Comparison of ENCODE assay signal across 9 mouse cellular contexts in genomic region chr8:94913061-94913660, GRCm38 (mm10). TPM values are rescaled to one million over a fixed set of nuclear protein-coding genes. Genes with fewer than 3 reads are reported as not detected.
DNase-seq lines count a peak whose midpoint lies in the region; ATAC-seq lines count a peak whose summit lies in the region.
"Had no signal": no experiment of that assay in that cellular context is flagged by ENCODE, and none has a peak within 500 bp of the region (broad histone marks: within the 10 kb centered on the region; RNA-seq: fewer than 3 reads in every experiment).

No protein-coding gene starts in this region.

- H3K27me3 ChIP-seq in heart, embryonic 11.5 days (ENCODE audit: control insufficient read depth, insufficient read depth, low read length), result peaks cover 9% of the 10 kb centered on the region
- no peaks in the 10 kb centered on the region; the same call in 1 of the 2 replicates for H3K27me3 ChIP-seq in heart, embryonic 14.5 days (ENCODE audit: control insufficient read depth, insufficient read depth, low read length)
- H3K27me3 ChIP-seq in liver, embryonic 16.5 days (ENCODE audit: control insufficient read depth, insufficient read depth, low read depth, low read length), result peaks cover 37% of the 10 kb centered on the region
- H3K27me3 ChIP-seq in neural tube, embryonic 15.5 days (replicated peaks), result peaks cover 39% of the 10 kb centered on the region

- H3K27ac ChIP-seq in heart, embryonic 11.5 days (ENCODE audit: low read depth, low read length), result no peak overlapping the region
- no peak overlapping the region for H3K27ac ChIP-seq in heart, embryonic 14.5 days (replicated peaks in 1 of 2; ENCODE audit: control insufficient read depth in 1 of 2, insufficient read depth in 1 of 2, low read depth in 2 of 2, low read length in 2 of 2)
- H3K27ac ChIP-seq in liver, embryonic 16.5 days (ENCODE audit: low read length), result no peak overlapping the region
- H3K27ac ChIP-seq in neural tube, embryonic 15.5 days (replicated peaks), result no peak overlapping the region

- no peaks in the 10 kb centered on the region for H3K9me3 ChIP-seq in heart, embryonic 11.5 days (replicated peaks; ENCODE audit: control insufficient read depth, low read length)
- no peaks in the 10 kb centered on the region for H3K9me3 ChIP-seq in heart, embryonic 14.5 days (ENCODE audit: control insufficient read depth, low read length)
- H3K9me3 ChIP-seq in liver, embryonic 16.5 days (replicated peaks; ENCODE audit: control insufficient read depth, low read length), result no peaks in the 10 kb centered on the region
- H3K9me3 ChIP-seq in neural tube, embryonic 15.5 days (replicated peaks), result no peaks in the 10 kb centered on the region

- 6% methylated on average over 77 of the region's 77 CpGs for WGBS in heart, embryonic 11.5 days (ENCODE audit: insufficient replicate concordance)
- WGBS in heart, embryonic 14.5 days, result 12% methylated on average over 76 of the region's 77 CpGs
- 33% methylated on average over 77 of the region's 77 CpGs for WGBS in liver, embryonic 16.5 days (ENCODE audit: insufficient replicate concordance)
- WGBS in neural tube, embryonic 15.5 days, result 4% methylated on average over 76 of the region's 77 CpGs

- H3K9ac ChIP-seq in heart, embryonic 11.5 days (ENCODE audit: low read depth, low read length), result peak overlapping the region; percentile 63
- peak overlapping the region; percentile 62; the same call in 1 of the 2 replicates for H3K9ac ChIP-seq in heart, embryonic 14.5 days (ENCODE audit: low read length)
- H3K9ac ChIP-seq in liver, embryonic 16.5 days (ENCODE audit: low read depth, low read length), result no peak overlapping the region
- H3K9ac ChIP-seq in neural tube, embryonic 15.5 days (replicated peaks), result peak overlapping the region; percentile 31

- peak overlapping the region; percentile 50 for H3K4me3 ChIP-seq in heart, embryonic 11.5 days (ENCODE audit: low read depth, low read length)
- H3K4me3 ChIP-seq in heart, embryonic 14.5 days (ENCODE audit: control insufficient read depth in 1 of 2, insufficient read depth in 1 of 2, low read depth in 1 of 2, low read length in 2 of 2), result peak overlapping the region; percentile 28 to 35
- H3K4me3 ChIP-seq in liver, embryonic 16.5 days (ENCODE audit: low read depth, low read length), result peak overlapping the region; percentile 16; the same call in 1 of the 2 replicates
- peak overlapping the region; percentile 49 for H3K4me3 ChIP-seq in neural tube, embryonic 15.5 days (replicated peaks)

- peak overlapping the region; percentile 81 for H3K4me2 ChIP-seq in heart, embryonic 11.5 days
- peak overlapping the region; percentile 69 for H3K4me2 ChIP-seq in heart, embryonic 14.5 days (ENCODE audit: low read length)
- H3K4me2 ChIP-seq in liver, embryonic 16.5 days (ENCODE audit: low read depth, low read length), result peak overlapping the region; percentile 49
- H3K4me2 ChIP-seq in neural tube, embryonic 15.5 days, result peak overlapping the region; percentile 86

- no peak for ATAC-seq in heart, embryonic 11.5 days (replicated peaks; ENCODE audit: insufficient number of reproducible peaks, low FRiP score, low TSS enrichment)
- ATAC-seq in heart, embryonic 14.5 days (ENCODE audit: insufficient number of reproducible peaks, insufficient read depth, low FRiP score, low read depth), result 0 out of 2 replicates have a peak, but pooled peaks have one; percentile 5
- no peak; the same call in 1 of the 2 replicates for ATAC-seq in liver, embryonic 16.5 days (ENCODE audit: low read depth)
- peak; percentile 43 for ATAC-seq in neural tube, embryonic 15.5 days (ENCODE audit: low FRiP score)

- peaks cover 53% of the 10 kb centered on the region for H3K4me1 ChIP-seq in heart, embryonic 11.5 days (ENCODE audit: control insufficient read depth, insufficient read depth, low read length)
- H3K4me1 ChIP-seq in heart, embryonic 14.5 days (ENCODE audit: control insufficient read depth in 2 of 2, insufficient read depth in 2 of 2, low read length in 2 of 2), result peaks cover 37 to 53% of the 10 kb centered on the region in 2 experiments
- peaks cover 26% of the 10 kb centered on the region for H3K4me1 ChIP-seq in liver, embryonic 16.5 days (ENCODE audit: control insufficient read depth, low read depth, low read length)
- H3K4me1 ChIP-seq in neural tube, embryonic 15.5 days, result peaks cover 48% of the 10 kb centered on the region

- peaks cover 13% of the 10 kb centered on the region for H3K36me3 ChIP-seq in heart, embryonic 11.5 days (ENCODE audit: control insufficient read depth, insufficient read depth, low read length)
- H3K36me3 ChIP-seq in heart, embryonic 14.5 days (ENCODE audit: control insufficient read depth, insufficient read depth, low read length), result peaks cover 44% of the 10 kb centered on the region
- H3K36me3 ChIP-seq in liver, embryonic 16.5 days (ENCODE audit: control insufficient read depth, insufficient read depth), result no peaks in the 10 kb centered on the region
- no peaks in the 10 kb centered on the region for H3K36me3 ChIP-seq in neural tube, embryonic 15.5 days

- DNase-seq in heart, adult 18-20 months, result no peak
- DNase-seq in embryo, embryonic 11 days, result peak; percentile 86
- DNase-seq in kidney, postnatal 10 days, result peak; percentile 80
- DNase-seq in c-Kit-positive CD71-positive TER-119-positive erythroid progenitor cells, embryonic 14.5 days (ENCODE audit: low spot score), result no peak

RNA-seq across cellular contexts. Expression of gene Ccdc102a, which starts 4.7 kb away (rescaled TPM):
- 22.8 and 24.8 TPM in 2 replicates for polyA plus RNA-seq in heart, embryonic 11.5 days (2014; fragmentation: Nextera tagmentation; extraction: Ambion mirVana)
- 1 to 10 TPM; 3.8 to 4.1 TPM for total RNA-seq in heart, adult 18-20 months (2021)
- 20.8 and 25.8 TPM in 2 replicates for polyA plus RNA-seq in heart, embryonic 14.5 days (2014; fragmentation: Nextera tagmentation; extraction: Ambion mirVana)
- polyA plus RNA-seq in liver, embryonic 16.5 days (2015; fragmentation: Nextera tagmentation; extraction: Ambion mirVana), result 1.4 and 1.6 TPM in 2 replicates
- 6.2 and 13.2 TPM in 2 replicates for polyA plus RNA-seq in neural tube, embryonic 15.5 days (2015; fragmentation: Nextera tagmentation; extraction: Ambion mirVana)

RNA-seq across cellular contexts. Expression of gene Adgrg5, which starts 10.3 kb away (rescaled TPM):
- 0.10 and 0.47 TPM in 2 replicates for polyA plus RNA-seq in heart, embryonic 11.5 days (2014; fragmentation: Nextera tagmentation; extraction: Ambion mirVana)
- under 1 TPM in 1 of 2 experiments, not detected in 1; 0.41 TPM for total RNA-seq in heart, adult 18-20 months (2021)
- polyA plus RNA-seq in heart, embryonic 14.5 days (2014; fragmentation: Nextera tagmentation; extraction: Ambion mirVana), result 0.07 and 0.23 TPM in 2 replicates
- polyA plus RNA-seq in liver, embryonic 16.5 days (2015; fragmentation: Nextera tagmentation; extraction: Ambion mirVana), result 0.37 and 0.39 TPM in 2 replicates
- 0.28 and 1.3 TPM in 2 replicates for polyA plus RNA-seq in neural tube, embryonic 15.5 days (2015; fragmentation: Nextera tagmentation; extraction: Ambion mirVana)
- total RNA-seq: hematopoietic stem cell, adult 5-6 weeks had no signal

RNA-seq across cellular contexts. Expression of gene Dok4, which starts 37.0 kb away (rescaled TPM):
- polyA plus RNA-seq in heart, embryonic 11.5 days (2014; fragmentation: Nextera tagmentation; extraction: Ambion mirVana), result 46.2 and 57.7 TPM in 2 replicates
- total RNA-seq in heart, adult 18-20 months (2021), result 10 to 100 TPM; 11.9 to 16.6 TPM
- polyA plus RNA-seq in heart, embryonic 14.5 days (2014; fragmentation: Nextera tagmentation; extraction: Ambion mirVana), result 27.8 and 28.2 TPM in 2 replicates
- polyA plus RNA-seq in liver, embryonic 16.5 days (2015; fragmentation: Nextera tagmentation; extraction: Ambion mirVana), result 7.8 and 9.4 TPM in 2 replicates
- 100 and 116 TPM in 2 replicates for polyA plus RNA-seq in neural tube, embryonic 15.5 days (2015; fragmentation: Nextera tagmentation; extraction: Ambion mirVana)

RNA-seq across cellular contexts. Expression of gene Polr2c, which starts 55.9 kb away (rescaled TPM):
- polyA plus RNA-seq in heart, embryonic 11.5 days (2014; fragmentation: Nextera tagmentation; extraction: Ambion mirVana), result 141 and 143 TPM in 2 replicates
- total RNA-seq in heart, adult 18-20 months (2021), result 10 to 100 TPM; 62.3 to 65.6 TPM
- 126 and 129 TPM in 2 replicates for polyA plus RNA-seq in heart, embryonic 14.5 days (2014; fragmentation: Nextera tagmentation; extraction: Ambion mirVana)
- polyA plus RNA-seq in liver, embryonic 16.5 days (2015; fragmentation: Nextera tagmentation; extraction: Ambion mirVana), result 65.7 and 67.0 TPM in 2 replicates
- 117 and 122 TPM in 2 replicates for polyA plus RNA-seq in neural tube, embryonic 15.5 days (2015; fragmentation: Nextera tagmentation; extraction: Ambion mirVana)

Comparison
In these comparisons a context has a peak if more than half of its experiments do, and no peak if none do; other contexts are left out.
1. ATAC-seq: peak in heart, embryonic 14.5 days (single experiment) and neural tube, embryonic 15.5 days (single experiment); none in heart, embryonic 11.5 days (single experiment) and liver, embryonic 16.5 days (single experiment).
2. DNase-seq: peak in embryo, embryonic 11 days (single experiment) and kidney, postnatal 10 days (single experiment); none in heart, adult 18-20 months (0 of 2) and c-Kit-positive CD71-positive TER-119-positive erythroid progenitor cells, embryonic 14.5 days (single experiment).
3. Peak in every context shown above with its lines, with median percentiles within 50 percentile points of each other: H3K4me2 ChIP-seq and H3K4me3 ChIP-seq.